Mouse (Mus musculus): ENCODE measurements around the gene Olfr308.
"Not testable (repeated sequence)": the region's sequence is repeated elsewhere in the genome, so short reads cannot be mapped to it uniquely, and the experiment has no call there.

The Olfr308 gene

DNA sequence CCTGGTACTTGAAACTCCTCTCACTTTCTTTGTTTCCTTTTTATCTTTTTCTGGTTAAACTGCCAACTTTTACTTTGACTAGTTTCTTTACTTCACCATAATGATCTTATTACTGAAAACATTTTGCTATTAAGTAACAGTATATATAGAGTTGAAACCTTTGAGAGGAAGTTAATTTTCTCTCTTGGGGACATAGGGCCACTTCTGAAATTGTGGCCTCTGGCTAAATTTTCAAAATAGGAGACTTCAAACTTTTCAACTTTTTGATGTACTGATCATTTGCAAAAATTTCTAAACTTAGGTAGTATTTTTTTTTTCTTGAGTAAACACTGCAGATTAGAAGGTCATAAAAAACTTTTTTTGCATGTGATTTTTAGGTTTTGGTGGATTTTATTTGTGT is at the start of gene Olfr308:
TSS of gene Olfr308 (minus strand) at position 101 of the 400 bp plus-strand sequence.
- DNase-seq (ENCODE audit: low read depth) = no peak

DNA sequence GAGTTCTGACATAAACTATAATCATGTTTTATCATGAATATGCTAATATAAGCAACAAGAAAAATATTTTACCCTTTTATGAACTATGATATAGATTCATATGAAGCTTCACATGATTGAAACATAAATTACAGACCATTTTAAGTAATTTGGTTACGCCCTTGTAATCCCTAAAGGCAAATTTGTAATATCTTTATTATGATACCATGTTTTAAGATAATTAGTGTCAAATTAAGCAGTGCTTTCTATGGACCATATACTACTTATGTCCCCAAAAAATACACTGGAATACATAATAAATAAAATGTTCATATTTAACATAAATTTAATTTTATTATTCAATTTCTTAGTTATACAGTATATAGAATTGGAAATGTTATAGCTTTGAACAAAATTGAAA is 41.4 kb upstream of the Olfr308 start, which contains the start of gene Olfr305:
TSS of gene Olfr305 (minus strand) at position 101 of the 400 bp plus-strand sequence.
- no peak for DNase-seq (ENCODE audit: low read depth)

DNA sequence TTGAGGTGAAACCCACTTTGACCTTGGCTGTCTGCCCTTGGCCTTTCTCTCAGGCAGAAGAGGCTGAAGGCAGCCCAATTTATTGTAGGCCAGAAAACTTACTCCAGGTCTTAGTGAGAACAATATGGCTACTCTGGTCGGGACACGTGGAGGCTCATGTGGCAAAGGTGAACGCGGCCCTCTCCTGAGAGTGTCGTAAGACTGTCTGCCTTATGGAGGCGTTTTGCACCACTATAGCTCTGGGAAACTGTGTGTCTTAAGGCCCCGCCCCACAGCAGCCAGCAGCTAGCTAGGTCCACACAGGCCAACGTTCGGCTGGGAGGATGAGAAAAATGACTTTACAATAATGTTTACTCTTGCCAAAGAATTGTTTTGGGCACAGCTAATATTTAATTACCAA is 20.9 kb upstream of the Olfr308 start:
- not testable (repeated sequence) for DNase-seq (ENCODE audit: low read depth)

DNA sequence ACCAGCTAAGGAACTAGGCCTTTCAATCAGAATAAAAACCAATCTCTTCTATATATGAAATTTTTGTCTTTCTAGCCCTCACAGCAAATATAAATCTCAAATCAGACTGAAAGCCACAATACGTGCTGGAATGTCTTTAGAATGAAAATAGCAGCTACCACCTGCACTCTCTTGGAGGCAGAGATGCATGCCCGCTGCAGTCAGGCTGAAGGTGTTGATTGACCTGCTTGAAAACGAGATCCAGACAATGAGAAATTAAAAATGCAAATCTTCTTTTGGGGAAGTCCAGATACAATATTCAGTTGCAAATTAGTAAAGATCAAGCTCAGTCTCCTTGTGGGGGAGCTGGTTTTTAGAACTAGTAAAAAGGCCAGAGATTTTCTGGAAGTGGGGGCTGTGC is 18.8 kb upstream of the Olfr308 start:
- no peak for DNase-seq (ENCODE audit: low read depth)

DNA sequence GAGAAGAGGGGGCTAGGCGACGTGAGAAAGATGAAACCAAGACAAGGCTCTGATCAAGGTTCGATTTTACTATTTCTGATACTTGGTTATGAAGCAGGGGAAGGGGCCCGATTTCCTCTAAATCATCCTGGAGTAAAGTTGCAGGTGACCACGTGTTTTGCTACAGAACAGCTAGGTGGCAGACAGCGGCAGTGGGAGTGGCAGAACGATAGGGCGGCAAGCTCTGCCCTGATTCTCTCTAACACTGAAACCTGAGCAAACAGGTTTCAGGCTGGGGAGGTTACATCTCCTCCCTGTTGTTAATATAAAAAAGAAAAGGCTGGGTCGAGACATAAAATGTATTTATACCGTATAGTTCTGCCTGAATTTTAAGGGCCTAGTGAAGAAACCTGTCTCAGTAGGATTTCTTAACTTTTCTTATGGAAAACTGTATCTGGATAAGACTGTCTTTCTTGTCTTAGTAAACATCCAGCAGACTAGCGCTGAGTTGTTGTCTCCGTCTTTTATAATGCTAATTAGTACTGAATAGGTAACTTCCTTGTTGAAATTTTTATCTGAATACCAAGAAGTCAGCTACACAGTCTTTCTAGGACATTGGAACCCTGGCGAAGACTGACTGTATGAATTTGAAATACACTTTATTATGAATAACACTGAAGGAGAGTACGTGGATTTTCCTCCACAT is 17.6 kb upstream of the Olfr308 start:
- no peak for DNase-seq (ENCODE audit: low read depth)

DNA sequence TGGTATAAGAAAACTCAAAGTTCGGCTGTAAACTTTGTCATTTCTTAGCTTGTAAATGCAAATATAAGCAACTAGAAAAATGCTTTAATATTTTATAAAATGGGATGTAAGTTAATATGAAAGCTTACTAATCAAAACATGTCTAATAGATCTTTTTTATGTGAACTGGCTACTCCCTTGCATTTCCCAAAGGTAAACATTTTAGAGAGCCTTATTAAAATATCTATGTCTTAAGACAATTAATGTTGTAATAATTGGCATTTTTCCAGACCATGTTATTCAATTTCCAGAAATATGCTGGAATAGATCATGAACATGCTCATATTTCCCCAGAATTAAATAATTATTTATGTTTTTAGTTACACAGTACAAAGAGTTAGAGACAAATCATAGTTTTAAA is 12.1 kb upstream of the Olfr308 start, which contains the start of gene Olfr307:
TSS of gene Olfr307 (minus strand) at position 101 of the 400 bp plus-strand sequence.
- DNase-seq (ENCODE audit: low read depth) = no peak

DNA sequence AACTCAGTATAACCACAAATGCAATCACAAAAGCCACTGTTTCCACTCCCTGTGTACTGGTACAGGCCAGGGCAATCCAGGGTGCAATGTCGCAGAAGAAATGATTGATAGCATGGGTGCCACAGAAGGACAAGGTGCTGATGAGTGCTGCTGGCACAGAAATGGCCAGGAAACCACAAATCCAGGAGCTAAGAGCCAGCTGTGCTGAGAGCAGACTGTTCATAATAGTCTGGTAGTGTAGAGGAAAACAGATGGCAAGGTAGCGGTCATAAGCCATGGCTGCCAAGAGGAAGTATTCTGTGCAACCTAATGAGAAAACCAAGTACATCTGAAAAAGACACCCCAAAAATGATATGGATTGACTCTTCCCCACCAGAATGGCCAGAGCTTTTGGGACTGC is 4.1 kb downstream of the Olfr308 start:
- DNase-seq (ENCODE audit: low read depth) = no peak

DNA sequence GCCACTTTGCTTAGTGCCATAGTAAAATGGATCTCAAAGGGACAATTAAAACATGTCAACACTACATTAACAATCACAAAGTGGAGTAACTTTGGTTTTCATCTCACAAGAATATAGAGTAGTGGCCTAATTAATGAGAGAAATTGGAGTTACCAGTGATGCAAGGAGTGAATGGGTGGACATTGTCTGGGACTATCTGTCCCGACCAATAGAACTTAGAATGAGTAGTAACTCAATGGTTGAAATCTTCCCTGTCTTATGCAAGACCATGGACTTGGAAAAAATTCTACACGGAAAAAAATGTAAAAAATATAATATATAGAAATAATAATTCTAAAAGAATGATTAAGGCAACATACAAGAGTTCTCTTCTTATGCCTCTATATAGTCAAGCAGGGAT is 11.8 kb downstream of the Olfr308 start, which contains the start of gene Olfr309:
TSS of gene Olfr309 (minus strand) at position 101 of the 400 bp plus-strand sequence.
- DNase-seq (ENCODE audit: low read depth) = no peak

DNA sequence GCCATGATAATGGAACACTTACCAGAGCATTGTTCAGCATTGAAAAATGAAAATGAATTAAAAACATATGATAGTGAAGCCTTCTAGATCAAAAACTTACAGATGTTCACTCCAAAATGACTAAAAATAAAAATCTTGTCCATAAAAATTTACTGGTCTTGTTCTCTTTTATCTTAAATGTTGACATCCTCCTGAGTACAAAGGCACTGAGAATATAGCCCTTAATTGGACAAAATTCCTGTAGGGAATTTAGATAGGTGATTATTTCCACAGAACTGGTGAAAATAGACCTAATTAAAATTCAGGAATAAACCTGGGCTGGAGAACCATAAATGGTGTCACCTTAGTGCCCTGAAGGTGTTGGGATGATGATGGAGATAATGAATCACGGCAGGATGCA is 48.4 kb downstream of the Olfr308 start, which contains the start of gene Olfr310:
TSS of gene Olfr310 (minus strand) at position 101 of the 400 bp plus-strand sequence.
- no peak for DNase-seq (ENCODE audit: low read depth)
